Mouse (Mus musculus) layer of hippocampus, adult 18-20 months (tissue): ENCODE measurements at regions not wholly inside any gene's neighbourhood (a gene's known extent, or its start where the extent isn't known, plus 50 kb on each side); places are given as distances from the start of the nearest gene placed in this dataset.

Experiments used
- microRNA-seq, 2 experiments: library from miRNA; unstranded; fragments of <30 nt; microRNA quantifications; one replicate each; pipeline ENCODE4 v1.2.0; 2021

Small RNA genes lying in the stretch of these regions (microRNA-seq; reads per million reads assigned to microRNA genes)
- 0 reads per million in 2 experiments for gene Gm44377
